23 mouse cellular contexts compared by ENCODE assay signal in the genomic region with DNA sequence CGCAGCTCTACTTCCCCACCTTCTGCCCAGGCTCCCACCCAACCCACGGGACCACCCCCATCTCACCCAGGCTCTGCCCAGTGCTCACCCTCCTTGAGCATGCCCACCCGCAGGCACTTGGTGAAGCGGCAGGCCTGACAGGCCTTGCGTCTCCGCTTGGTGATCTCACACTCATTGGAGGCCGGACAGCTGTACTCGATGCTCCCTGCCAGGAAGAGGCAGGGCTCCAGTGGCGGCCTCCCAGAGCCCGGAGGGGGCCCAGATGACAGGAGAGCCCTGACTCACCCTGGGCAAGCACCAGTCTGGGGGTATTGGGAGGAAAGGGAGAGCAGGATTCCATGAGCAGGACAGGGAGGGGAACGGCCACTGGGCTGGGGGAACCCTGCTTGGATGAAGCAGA. TPM values are rescaled to one million over a fixed set of nuclear protein-coding genes. Genes with fewer than 3 reads are reported as not detected.
DNase-seq lines count a peak whose midpoint lies in the region; ATAC-seq and TF ChIP-seq lines count a peak whose summit lies in the region.
"Had no signal": no experiment of that assay in that cellular context is flagged by ENCODE, and none has a peak within 500 bp of the region (broad histone marks: within the 10 kb centered on the region; RNA-seq: fewer than 3 reads in every experiment).

No protein-coding gene starts in this region.

- WGBS in intestine, embryonic 14.5 days = 79% methylated on average over 11 of the region's 11 CpGs
- WGBS in intestine, postnatal 0 days = 77% methylated on average over 11 of the region's 11 CpGs

- peak; percentile 42 for DNase-seq in adrenal gland, postnatal 10 days
- DNase-seq in adrenal gland, postnatal 4 days (ENCODE audit: low spot score in 2 of 2) = no peak
- DNase-seq in gastrocnemius, postnatal 10 days = peak; percentile 43
- no peak for DNase-seq in gastrocnemius, postnatal 25 days
- peak; percentile 45 for DNase-seq in intestine, embryonic 14.5 days (ENCODE audit: low spot score)
- DNase-seq in right cerebral cortex, postnatal 25 days = peak; percentile 3
- no peak for DNase-seq in right cerebral cortex, postnatal 14 days
- DNase-seq: forebrain, postnatal 0 days; kidney, adult 18-20 months; kidney, postnatal 4 days; layer of hippocampus, postnatal 36 days; spleen, adult 18-20 months; thymus, postnatal 25 days had no signal

- H3K27me3 ChIP-seq in intestine, embryonic 14.5 days (replicated peaks; ENCODE audit: control insufficient read depth, insufficient read depth, low read length) = no peaks in the 10 kb centered on the region
- H3K27me3 ChIP-seq in intestine, postnatal 0 days (replicated peaks; ENCODE audit: control insufficient read depth, insufficient read depth, low read length) = no peaks in the 10 kb centered on the region
- H3K27me3 ChIP-seq: hindbrain, embryonic 13.5 days; liver, embryonic 15.5 days; midbrain, embryonic 12.5 days; neural tube, embryonic 15.5 days; stomach, embryonic 15.5 days had no signal

- H3K9ac ChIP-seq in intestine, embryonic 14.5 days (ENCODE audit: low read length) = no peak overlapping the region
- no peak overlapping the region for H3K9ac ChIP-seq in intestine, postnatal 0 days (ENCODE audit: low read depth, low read length)
- H3K9ac ChIP-seq: forebrain, postnatal 0 days; hindbrain, embryonic 13.5 days; liver, embryonic 15.5 days; midbrain, embryonic 12.5 days; neural tube, embryonic 15.5 days; stomach, embryonic 15.5 days had no signal

- peaks cover 34% of the 10 kb centered on the region for H3K36me3 ChIP-seq in intestine, embryonic 14.5 days (ENCODE audit: control insufficient read depth, insufficient read depth, low read length)
- H3K36me3 ChIP-seq in intestine, postnatal 0 days (ENCODE audit: control insufficient read depth, insufficient read depth) = peaks cover 47% of the 10 kb centered on the region

- no peak overlapping the region for H3K4me2 ChIP-seq in intestine, embryonic 14.5 days (ENCODE audit: low read length)
- no peak overlapping the region for H3K4me2 ChIP-seq in intestine, postnatal 0 days (replicated peaks; ENCODE audit: low read depth)
- H3K4me2 ChIP-seq: hindbrain, embryonic 13.5 days; liver, embryonic 15.5 days; midbrain, embryonic 12.5 days; neural tube, embryonic 15.5 days; stomach, embryonic 15.5 days had no signal

- no peak overlapping the region for H3K27ac ChIP-seq in intestine, embryonic 14.5 days (ENCODE audit: low read depth)
- no peak overlapping the region; the same call in 1 of the 2 replicates for H3K27ac ChIP-seq in intestine, postnatal 0 days (ENCODE audit: low read depth, low read length)
- H3K27ac ChIP-seq: hindbrain, embryonic 13.5 days; limb, embryonic 10.5 days; liver, embryonic 15.5 days; macrophage; midbrain, embryonic 12.5 days; neural tube, embryonic 15.5 days; stomach, embryonic 15.5 days had no signal

- H3K4me1 ChIP-seq in intestine, embryonic 14.5 days (replicated peaks; ENCODE audit: control insufficient read depth, insufficient read depth, low read length) = peaks cover 6% of the 10 kb centered on the region
- H3K4me1 ChIP-seq in intestine, postnatal 0 days (replicated peaks; ENCODE audit: control insufficient read depth, insufficient read depth, low read length) = no peaks in the 10 kb centered on the region; the same call in 1 of the 2 replicates

- no peaks in the 10 kb centered on the region for H3K9me3 ChIP-seq in intestine, embryonic 14.5 days (ENCODE audit: control insufficient read depth, low read length)
- H3K9me3 ChIP-seq in intestine, postnatal 0 days (ENCODE audit: control insufficient read depth) = no peaks in the 10 kb centered on the region
- H3K9me3 ChIP-seq: hindbrain, embryonic 13.5 days; limb, embryonic 10.5 days; liver, embryonic 15.5 days; midbrain, embryonic 12.5 days; neural tube, embryonic 15.5 days; stomach, embryonic 15.5 days had no signal

- ATAC-seq in intestine, embryonic 14.5 days (replicated peaks; ENCODE audit: low FRiP score, low TSS enrichment, low read depth) = no peak
- ATAC-seq in intestine, postnatal 0 days = no peak
- ATAC-seq: activated CD4-positive, CD25-positive, alpha-beta regulatory T cell, adult 4 months; forebrain, postnatal 0 days had no signal

- TF ChIP-seq CTCF in intestine, postnatal 0 days (IDR thresholded peaks at IDR 0.05; ENCODE audit: low read depth) = no peak

- no peak overlapping the region for H3K4me3 ChIP-seq in intestine, embryonic 14.5 days (ENCODE audit: low read depth, low read length)
- H3K4me3 ChIP-seq in intestine, postnatal 0 days (ENCODE audit: low read depth, low read length) = no peak overlapping the region
- H3K4me3 ChIP-seq: erythroblast, embryonic 14.5 days; hindbrain, embryonic 13.5 days; limb, embryonic 10.5 days; liver, embryonic 15.5 days; midbrain, embryonic 12.5 days; neural tube, embryonic 15.5 days; stomach, embryonic 15.5 days had no signal

RNA-seq across cellular contexts. Expression of a gene that starts 4.1 kb away (rescaled TPM):
- 100 to 1,000 TPM; 417 to 451 TPM for total RNA-seq in adrenal gland, postnatal 10 days (2021)
- 100 to 1,000 TPM; 199 to 210 TPM for total RNA-seq in adrenal gland, postnatal 4 days (2021)
- 100 to 1,000 TPM; 150 to 152 TPM for total RNA-seq in gastrocnemius, postnatal 10 days (2021)
- total RNA-seq in gastrocnemius, postnatal 25 days (2021) = 100 to 1,000 TPM; 212 to 215 TPM
- polyA plus RNA-seq in intestine, embryonic 14.5 days (2014; fragmentation: Nextera tagmentation; extraction: Ambion mirVana) = 116 and 139 TPM in 2 replicates
- 910 and 912 TPM in 2 replicates for polyA plus RNA-seq in intestine, postnatal 0 days (2015; fragmentation: Nextera tagmentation; extraction: Ambion mirVana)

RNA-seq across cellular contexts. Expression of a gene that starts 4.5 kb away (rescaled TPM):
- 10 to 100 TPM; 53.9 to 70.4 TPM for total RNA-seq in adrenal gland, postnatal 10 days (2021)
- 100 to 1,000 TPM in 1 of 2 experiments, 10 to 100 TPM in 1; 98.3 to 101 TPM for total RNA-seq in adrenal gland, postnatal 4 days (2021)
- total RNA-seq in gastrocnemius, postnatal 10 days (2021) = 10 to 100 TPM; 45.2 to 48.1 TPM
- total RNA-seq in gastrocnemius, postnatal 25 days (2021) = 10 to 100 TPM; 28.8 to 32.2 TPM
- 136 and 150 TPM in 2 replicates for polyA plus RNA-seq in intestine, embryonic 14.5 days (2014; fragmentation: Nextera tagmentation; extraction: Ambion mirVana)
- 52.0 and 54.4 TPM in 2 replicates for polyA plus RNA-seq in intestine, postnatal 0 days (2015; fragmentation: Nextera tagmentation; extraction: Ambion mirVana)

RNA-seq across cellular contexts. Expression of a gene that starts 7.6 kb away (rescaled TPM):
- total RNA-seq in adrenal gland, postnatal 10 days (2021) = 10 to 100 TPM; 71.0 to 97.4 TPM
- 10 to 100 TPM; 47.0 to 47.9 TPM for total RNA-seq in adrenal gland, postnatal 4 days (2021)
- 10 to 100 TPM; 45.8 to 45.9 TPM for total RNA-seq in gastrocnemius, postnatal 10 days (2021)
- total RNA-seq in gastrocnemius, postnatal 25 days (2021) = 10 to 100 TPM; 86.8 to 89.5 TPM
- polyA plus RNA-seq in intestine, embryonic 14.5 days (2014; fragmentation: Nextera tagmentation; extraction: Ambion mirVana) = 7.5 and 9.9 TPM in 2 replicates
- 63.6 TPM in 2 replicates for polyA plus RNA-seq in intestine, postnatal 0 days (2015; fragmentation: Nextera tagmentation; extraction: Ambion mirVana)

RNA-seq across cellular contexts. Expression of a gene that starts 11.2 kb away (rescaled TPM):
- 1 to 10 TPM; 1.2 to 1.7 TPM for total RNA-seq in adrenal gland, postnatal 10 days (2021)
- 1 to 10 TPM; 1.2 to 1.4 TPM for total RNA-seq in adrenal gland, postnatal 4 days (2021)
- total RNA-seq in gastrocnemius, postnatal 10 days (2021) = not detected
- total RNA-seq in gastrocnemius, postnatal 25 days (2021) = not detected
- polyA plus RNA-seq in intestine, embryonic 14.5 days (2014; fragmentation: Nextera tagmentation; extraction: Ambion mirVana) = 0.70 and 1.4 TPM in 2 replicates
- 0.65 and 0.76 TPM in 2 replicates for polyA plus RNA-seq in intestine, postnatal 0 days (2015; fragmentation: Nextera tagmentation; extraction: Ambion mirVana)
- polyA plus RNA-seq: activated CD4-positive, CD25-positive, alpha-beta regulatory T cell, adult 4 months; erythroblast, embryonic 14.5 days; macrophage had no signal

RNA-seq across cellular contexts. Expression of a gene that starts 20.3 kb away (rescaled TPM):
- under 1 TPM; 0.30 to 0.73 TPM for total RNA-seq in adrenal gland, postnatal 10 days (2021)
- total RNA-seq in adrenal gland, postnatal 4 days (2021) = under 1 TPM; 0.14 to 0.34 TPM
- total RNA-seq in gastrocnemius, postnatal 10 days (2021) = not detected
- not detected for total RNA-seq in gastrocnemius, postnatal 25 days (2021)
- 0.22 TPM in 1 of 2 replicates, not detected in the other for polyA plus RNA-seq in intestine, embryonic 14.5 days (2014; fragmentation: Nextera tagmentation; extraction: Ambion mirVana)
- polyA plus RNA-seq in intestine, postnatal 0 days (2015; fragmentation: Nextera tagmentation; extraction: Ambion mirVana) = 0.21 and 0.38 TPM in 2 replicates
- polyA plus RNA-seq: activated CD4-positive, CD25-positive, alpha-beta regulatory T cell, adult 4 months; erythroblast, embryonic 14.5 days; macrophage had no signal

Comparison
In these comparisons a context has a peak if more than half of its experiments do, and no peak if none do; other contexts are left out.
1. DNase-seq: peak in adrenal gland, postnatal 10 days (single experiment), gastrocnemius, postnatal 10 days (single experiment), intestine, embryonic 14.5 days (single experiment) and right cerebral cortex, postnatal 25 days (single experiment); none in adrenal gland, postnatal 4 days (0 of 2), gastrocnemius, postnatal 25 days (single experiment) and right cerebral cortex, postnatal 14 days (single experiment).